Mouse (Mus musculus) forelimb bud, embryonic 11.5 days (tissue): ENCODE measurements around the gene Trpm8.

Experiments used
- DNase-seq: peaks from one replicate; pipeline ENCODE4 v3.0.0-alpha.2; 2012; ENCODE audit warnings: low read depth, low spot score

Gene Trpm8

DNA sequence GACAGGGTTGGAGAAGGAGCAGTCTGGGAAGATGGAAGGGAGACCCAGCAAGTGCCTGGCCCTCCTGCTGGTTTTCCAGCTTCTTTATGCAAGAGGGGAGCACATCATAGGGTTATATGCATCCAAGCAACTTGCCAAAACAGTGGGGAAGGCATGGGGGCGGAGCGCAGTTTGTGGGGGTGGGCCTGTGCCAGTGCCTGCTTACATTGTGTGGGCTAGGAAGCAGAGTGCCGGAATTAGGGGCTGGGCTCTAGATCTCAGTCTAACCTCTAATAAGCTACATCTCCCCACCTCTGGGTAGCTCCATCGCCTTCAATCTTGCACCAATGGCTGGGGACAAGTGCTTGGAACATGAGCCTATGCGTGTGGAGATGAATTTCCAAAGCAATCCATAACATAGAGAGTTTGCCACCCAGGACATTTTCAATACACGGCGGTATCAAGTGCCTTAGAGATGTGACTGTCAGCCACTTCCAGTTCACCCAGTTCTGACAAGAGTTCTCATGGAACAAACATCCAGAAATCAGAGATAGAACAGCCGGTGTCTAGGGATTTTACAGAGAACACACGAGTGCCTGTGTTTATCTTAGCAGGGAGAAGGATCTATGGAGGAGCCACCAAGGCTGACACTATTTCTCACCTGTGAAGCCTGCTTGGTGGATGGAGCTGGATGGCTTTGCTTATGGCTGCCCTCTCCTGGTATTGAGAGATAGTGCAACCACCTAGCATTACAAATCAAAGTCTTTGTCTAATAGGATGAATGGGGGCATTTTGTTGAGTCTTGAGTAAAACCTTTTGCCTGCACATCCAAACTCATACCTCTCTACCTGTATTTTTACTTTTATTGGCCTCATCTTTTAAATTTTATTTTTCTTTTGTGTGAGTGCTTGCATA is 23.9 kb downstream of the Trpm8 start:
- no peak for DNase-seq

DNA sequence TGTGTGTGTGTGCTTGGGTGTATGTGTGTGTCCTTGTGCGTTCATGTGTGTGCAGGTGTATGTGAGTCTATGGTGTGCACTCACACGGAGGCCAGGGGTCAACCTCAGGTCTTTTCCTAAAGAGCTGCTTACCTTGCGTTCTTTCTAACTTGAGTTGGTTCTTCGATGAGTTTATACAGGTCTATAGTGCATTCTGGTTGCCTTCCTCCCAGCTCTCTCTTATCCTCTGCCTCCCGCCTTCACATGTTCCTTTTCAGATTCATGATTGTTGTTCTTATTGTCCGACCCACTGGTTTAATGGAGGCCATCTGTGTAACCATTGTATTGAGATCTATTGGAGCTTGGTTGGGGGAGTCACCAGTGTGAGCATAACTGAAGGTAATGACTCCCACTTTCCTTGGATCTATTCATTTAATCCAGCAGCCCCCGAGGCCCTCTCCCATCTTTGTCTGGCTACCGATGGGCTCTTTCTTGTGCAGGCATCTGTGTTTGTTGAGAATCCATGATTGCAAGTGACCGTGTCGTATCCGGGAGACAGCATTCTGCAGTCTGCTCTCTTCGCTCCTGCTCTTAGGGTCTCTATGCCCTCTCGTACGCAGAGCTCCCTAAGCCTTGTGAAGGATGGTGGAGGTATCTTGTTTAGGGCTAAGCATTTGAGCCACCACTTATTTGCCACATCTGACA is 24.7 kb downstream of the Trpm8 start:
- no peak for DNase-seq

DNA sequence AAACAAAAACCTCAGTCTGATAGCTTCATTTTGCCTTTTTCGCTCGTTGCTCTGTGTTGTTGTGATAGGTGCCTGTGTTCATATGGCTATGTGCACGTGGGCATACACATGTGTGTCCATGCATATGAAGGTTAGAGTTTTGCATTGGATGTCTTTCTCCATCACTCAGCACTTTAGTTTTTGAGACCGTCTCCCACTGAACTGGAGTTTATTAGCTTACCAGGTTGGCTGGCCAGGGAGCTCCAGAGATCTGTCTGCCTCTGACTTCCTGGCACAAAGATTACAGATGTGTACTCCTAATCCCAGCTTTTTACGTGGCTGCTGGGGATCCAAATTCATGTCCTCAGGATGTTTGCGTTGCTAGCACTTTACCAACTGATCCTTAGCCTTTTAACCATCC is 26.3 kb downstream of the Trpm8 start:
- DNase-seq = no peak

DNA sequence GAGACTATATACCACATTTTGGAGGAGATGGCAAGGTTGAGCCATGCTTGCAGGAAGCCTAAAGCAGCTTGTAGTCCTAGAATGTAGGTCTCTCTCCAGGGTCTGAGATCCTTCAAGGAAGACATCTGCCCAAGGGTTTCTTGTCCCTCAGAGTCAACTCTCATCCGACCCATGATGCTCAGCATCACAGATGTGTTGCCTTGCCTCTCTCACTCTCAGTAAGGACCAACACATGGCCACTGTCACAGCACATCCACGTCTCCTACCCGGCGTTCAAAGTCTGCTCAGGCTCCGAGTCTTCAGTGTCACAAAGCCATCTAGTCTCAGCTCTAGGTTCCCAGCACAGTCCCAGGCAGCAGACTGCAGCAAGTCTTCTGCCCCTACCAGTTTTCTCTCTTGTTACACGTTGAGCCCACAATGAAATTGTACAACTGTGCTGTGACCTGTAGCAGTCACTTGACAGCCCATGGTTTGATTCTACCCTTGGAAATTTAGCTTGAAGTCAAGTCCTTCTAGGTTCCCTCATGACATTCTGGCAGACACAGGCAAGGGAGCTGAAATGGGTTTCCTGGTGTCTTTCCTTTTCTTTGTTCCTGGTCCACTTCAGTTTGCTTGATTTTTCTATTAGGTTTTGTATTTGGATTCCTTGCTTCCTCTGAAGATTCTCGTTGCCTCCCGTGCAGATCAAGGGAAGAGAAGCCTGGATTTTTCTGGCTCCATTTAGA is 27.0 kb downstream of the Trpm8 start:
- no peak for DNase-seq

DNA sequence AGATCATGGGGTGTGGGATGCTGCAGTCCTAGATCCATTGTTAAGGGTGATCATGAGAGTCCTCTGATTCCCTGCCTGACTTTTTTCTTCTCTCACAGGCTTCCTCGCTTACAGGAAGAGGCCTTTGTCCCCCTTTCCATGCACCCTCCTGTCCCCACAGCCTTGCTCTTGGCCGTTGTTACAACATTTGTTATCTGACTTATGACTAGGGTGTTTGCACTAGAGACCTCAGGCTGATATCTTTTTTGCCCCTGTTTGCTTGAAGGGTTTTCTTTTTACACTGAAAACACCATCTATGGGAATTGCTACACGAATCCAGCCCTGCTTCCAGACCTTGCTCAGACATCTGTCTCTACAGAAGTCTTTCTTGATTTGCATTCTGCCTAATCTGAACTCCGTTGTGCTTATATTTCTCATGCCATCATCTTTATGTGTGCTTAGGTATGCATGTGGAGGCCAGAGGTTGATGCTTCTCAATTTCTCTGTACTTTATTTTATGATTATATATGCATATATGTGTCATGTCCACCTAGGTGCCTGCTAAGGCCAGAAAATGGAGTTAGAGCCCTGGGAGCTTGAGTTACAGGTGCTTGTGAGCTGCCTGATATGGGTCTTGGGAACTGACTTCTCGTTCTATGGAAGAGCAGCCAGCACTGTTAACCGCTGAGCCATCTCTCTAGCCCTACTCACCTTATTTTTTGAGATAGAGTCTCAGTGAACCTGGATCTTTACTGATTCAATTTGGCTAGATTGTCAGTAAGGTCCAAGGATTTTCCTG is 27.7 kb downstream of the Trpm8 start:
- DNase-seq = no peak

DNA sequence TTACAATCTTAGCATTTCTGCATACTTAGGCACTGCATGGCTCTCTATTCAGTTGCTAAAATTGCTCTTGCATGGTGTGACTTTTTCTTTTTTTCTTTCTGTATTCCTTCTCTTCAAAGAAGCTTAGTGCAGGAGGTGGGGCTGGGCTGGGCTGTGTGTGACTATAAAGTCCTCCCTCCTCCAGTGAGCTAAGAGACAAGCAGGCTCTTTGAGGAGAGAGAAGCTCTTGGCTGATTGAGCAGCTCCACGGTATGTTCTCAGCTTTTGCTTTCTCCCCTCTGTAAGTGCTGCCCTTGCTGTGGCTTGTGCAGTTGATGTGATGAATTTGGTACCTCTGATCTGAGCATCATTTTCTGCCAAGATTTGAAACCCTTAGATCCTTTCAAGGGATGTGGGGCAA is 29.1 kb downstream of the Trpm8 start:
- no peak for DNase-seq

DNA sequence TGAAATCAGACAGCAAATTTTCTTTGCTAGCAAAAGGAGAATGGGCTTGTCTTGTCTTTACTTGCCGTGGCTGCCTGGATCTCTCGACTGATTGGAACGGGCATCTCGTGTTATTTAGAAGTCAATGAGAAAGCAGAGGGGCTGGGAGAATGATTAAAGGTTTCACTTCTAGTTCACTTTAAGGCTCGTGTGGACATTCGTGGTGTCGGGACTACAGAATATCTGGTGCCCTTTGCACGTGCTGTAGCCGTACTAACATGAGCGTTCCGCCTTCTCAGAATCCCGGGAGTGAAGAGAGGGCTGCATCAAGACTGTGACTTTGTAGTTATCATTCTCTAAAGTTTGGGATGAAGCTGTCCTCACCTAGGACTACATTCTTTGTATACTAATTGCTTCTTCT is 29.7 kb downstream of the Trpm8 start:
- DNase-seq = no peak

DNA sequence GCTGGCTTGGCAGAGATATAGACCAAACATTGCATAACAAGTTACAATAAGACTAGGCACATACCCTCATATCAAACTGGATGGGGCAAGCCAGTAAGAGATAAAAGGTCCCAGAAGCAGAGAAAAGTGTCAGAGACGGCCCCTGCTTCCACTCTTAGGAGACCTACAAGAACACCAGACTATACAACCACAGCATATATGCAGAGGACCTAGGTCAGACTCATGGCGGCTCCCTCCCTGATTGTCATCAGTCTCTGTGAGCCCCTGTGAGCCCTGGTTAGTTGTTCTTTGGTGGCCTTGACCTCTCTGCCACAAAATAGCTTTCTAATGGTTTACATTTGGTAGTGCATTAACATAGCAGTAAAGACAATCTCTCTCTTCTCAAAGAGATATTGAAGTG is 31.6 kb downstream of the Trpm8 start:
- no peak for DNase-seq

DNA sequence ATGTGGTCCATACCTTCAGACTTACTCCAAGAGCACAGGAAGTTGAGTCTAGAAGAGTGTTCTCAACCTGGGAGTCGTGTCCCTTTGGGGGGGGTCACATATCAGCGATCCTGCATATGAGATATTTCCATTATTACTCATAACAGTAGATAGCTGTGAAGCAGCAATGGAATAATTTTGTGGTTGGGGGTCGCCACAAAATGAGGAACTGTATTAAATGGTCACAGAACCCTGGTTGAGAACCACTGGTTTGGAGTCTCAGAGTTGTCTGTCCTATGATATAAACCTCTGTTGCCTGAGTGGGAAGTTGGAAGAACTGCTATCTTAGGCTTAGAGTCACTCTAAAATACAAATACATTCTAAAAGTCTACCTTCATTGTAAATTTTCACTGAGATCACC is 32.4 kb downstream of the Trpm8 start:
- DNase-seq = no peak

DNA sequence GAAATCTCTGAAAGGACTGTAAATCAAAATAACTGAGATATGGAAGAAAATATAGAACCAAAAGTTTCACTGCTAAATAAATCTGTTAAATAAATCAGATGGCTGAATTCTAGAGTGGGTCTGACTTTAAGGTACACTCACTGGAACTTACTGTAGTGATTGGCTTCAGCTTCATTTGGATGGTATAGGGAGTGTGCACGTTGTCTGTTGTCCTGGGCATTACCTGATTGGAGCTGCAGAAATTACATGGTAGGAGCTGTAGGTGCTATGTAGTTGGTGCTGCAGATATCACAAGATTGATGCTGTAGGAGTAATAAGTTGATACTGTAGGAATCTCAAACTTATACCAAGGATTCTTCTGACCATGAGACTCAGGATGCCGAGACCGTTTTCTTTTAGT is 32.9 kb downstream of the Trpm8 start:
- no peak for DNase-seq

DNA sequence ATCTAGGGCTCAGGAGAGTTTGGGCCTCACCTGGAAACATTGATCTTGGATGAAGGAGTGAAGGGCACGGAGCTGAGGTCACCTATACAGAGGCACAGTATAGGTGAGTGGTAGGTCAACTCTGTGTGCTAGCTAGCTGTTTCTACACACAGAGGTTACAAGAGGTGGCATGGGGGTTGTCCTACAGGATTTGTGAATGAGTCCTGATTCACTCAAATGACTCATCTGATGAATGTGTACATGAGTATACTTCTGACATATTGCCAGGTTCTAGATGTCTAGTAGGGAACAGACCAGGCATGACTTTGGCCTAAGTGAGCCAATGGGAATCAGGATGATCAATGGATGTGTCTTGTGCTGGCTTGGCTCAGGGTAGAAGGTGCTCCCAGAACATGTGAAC is 39.8 kb downstream of the Trpm8 start:
- DNase-seq = no peak

DNA sequence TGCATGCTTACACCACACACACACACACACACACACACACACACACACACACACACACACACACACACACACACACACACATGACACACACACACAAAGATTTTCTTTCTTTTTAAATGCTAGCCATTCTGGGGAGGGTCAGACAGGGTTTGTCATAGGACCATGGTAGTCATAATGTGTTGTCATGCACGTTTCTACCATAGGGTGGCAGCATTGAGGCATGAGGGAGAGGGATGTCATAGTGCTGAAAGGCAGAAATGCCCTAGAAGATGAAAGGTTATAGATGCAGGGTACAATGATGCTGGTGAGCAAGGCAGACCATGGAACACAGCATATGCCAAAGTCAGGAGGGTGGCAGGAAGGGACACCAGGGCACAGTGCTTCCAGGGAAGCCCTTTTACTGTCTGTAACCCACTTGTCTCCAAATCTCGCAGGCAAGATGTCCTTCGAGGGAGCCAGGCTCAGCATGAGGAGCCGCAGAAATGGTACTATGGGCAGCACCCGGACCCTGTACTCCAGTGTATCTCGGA is 41.1 kb downstream of the Trpm8 start:
- DNase-seq = peak; percentile 59

DNA sequence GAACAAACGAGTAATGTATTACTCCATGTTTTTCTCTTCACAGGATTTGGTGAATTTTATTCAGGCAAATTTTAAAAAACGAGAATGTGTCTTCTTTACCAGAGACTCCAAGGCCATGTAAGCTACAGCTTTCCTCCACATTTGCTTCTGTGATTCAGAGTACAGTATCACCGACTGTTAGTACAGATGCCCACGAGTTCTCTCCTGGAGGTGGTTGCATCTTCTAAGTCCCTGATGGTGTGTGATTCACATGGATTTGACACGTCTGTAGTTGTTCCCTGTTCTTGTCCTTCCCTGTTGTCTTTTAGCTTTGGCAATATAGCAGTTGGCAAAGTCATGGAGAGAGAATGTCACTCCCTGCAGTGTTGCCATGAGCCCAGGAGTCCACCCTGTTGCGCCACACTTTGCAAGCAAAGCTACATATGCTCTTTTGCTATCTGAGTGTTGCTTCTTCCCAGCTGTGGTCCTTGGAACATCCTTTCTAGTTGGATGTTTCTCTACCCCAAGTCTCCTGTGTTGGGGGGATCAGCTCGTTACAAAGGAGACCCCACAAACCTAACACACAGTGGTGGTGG is 43.4 kb downstream of the Trpm8 start:
- DNase-seq = no peak

DNA sequence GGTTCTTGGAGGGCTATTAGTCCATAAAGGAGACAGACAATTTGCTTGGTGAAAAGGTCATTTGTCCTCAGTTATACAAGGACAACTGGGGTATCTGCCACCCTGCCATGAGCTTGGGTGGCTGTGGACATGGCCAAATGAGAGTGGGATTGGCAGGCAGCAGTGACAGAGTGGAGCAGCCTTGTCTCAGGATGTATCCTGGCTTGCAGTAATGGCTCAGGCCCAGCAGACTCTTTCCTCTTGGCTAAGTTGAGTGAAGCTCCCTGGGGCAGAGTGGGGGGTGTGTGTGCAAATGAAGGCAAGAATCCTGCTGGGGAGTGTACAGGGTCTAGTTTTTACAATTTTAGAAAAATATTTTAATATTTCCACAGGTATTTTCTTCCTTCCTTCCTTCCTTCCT is 44.7 kb downstream of the Trpm8 start:
- no peak for DNase-seq

DNA sequence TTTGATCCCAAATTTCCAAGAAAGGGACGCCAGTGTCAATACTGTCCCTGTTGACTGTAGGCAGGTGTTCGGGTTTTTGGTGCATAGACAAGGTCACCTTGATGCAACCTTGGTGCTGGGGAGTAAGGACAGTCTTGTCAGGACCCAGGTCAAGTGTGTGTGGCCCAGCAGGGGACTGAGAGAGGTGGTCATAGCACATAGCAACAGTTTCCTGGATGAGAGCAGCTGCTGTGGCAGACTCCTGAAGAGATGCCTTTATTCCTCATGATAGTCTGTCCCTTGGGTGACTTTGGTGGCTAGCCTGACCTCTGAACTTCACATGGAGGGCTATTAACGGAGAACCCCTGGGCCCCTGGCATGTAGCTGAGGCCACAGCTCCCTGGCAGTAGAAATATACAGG is 45.6 kb downstream of the Trpm8 start:
- no peak for DNase-seq

DNA sequence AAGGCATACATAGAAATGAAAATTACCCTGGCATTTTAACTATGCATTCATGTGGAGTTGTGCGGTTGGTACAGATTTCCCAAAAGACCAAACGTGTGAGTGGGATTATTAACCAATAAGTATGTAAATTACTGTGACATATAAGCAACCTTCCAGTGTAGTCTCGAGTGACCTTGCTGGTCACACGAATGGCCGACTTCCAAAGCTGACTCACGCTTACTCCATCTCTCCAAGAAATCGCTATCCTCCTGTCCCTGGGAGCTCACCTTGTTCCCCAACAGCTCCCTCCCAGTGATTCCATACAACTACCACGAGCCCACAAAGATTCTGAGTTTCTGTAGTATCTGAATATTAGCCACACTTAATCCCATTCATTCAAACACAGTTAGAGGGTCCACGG is 62.0 kb downstream of the Trpm8 start:
- no peak for DNase-seq

DNA sequence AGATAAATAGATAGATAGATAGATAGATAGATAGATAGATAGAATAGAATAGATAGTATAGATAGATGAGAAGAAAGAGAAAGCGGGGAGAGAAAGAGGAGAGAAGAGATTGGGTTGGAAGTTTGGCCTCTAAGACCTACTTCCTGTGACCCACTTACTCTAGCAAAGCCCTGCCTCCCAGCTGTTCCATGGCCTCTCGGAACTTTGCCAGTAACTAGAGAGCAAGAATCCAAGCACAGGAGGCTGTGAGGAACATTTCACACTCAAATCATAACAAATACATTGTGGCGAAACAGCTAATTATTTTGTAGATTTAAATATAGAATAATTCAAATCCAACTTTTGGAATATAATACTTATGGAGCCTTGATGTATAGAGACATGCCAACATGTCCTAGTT is 65.2 kb downstream of the Trpm8 start:
- DNase-seq = no peak

DNA sequence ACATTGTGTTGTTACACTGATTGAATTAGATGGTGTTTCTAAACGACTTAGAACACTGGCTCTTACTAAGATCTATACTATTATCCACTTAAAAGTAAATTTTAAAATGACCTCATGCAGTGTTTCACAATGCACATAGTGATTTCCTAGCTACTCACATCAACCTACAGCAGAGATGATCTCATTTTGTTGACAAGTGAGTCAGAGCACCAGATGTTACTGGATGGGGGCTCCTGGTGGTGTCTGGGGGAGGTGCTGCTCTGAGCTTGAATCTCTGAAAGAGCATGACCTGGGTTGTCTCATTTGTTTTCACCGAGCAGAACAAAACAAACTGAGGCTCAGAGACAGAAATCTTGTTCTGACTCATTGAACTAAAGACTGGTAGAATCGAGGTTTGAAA is 68.1 kb downstream of the Trpm8 start:
- DNase-seq = no peak

DNA sequence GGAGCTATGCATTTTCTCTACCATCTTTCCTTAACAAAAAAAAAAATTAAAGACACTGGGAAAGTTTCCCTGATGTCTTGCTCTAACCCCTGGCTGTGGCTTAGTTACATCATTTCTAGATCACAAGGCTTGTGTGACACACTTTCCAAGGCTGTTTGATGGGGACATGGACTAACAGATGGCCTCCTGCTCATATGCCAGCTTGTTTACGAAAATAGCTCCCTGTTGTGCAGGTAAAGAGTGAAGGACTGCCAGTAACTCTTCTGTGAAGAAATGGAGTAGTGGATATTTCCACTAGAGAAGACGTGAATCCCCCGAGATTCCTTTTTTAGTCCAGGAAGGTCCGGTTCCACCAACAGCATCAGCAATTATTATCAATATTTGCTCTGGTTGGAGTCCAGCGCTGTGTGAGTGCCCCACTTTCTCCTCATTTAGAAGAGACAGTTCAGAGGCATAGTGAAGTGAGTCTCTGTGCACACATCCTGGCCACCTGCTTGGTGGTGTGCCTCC is 71.1 kb downstream of the Trpm8 start:
- no peak for DNase-seq

DNA sequence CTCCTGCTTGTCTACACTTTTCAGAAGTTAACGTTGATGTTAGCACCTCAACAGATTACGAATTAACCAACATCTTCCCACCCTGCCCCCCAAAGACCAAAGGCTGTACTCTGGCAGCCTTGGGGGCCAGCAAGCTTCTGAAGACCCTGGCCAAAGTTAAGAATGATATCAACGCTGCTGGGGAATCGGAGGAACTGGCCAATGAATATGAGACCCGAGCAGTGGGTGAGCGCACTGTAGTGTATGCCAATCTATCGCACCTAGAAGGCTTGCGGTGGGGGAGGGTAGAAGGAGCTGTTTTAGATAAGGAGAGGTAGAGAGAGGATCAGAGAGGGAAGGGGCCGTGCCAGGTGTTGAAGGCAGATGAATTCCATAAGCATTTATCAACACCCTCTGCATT is 73.3 kb downstream of the Trpm8 start:
- DNase-seq = no peak

DNA sequence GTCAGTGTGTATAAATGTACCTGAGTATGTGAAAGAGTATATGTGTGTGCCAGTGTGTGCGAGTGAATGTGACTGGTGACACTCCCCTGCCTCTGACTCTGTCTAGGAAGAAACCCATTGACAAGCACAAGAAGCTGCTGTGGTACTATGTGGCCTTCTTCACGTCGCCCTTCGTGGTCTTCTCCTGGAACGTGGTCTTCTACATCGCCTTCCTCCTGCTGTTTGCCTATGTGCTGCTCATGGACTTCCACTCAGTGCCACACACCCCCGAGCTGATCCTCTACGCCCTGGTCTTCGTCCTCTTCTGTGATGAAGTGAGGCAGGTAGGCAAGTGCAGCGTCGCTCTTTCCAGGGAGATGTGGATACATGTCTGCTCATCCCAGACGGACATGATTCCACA is 77.6 kb downstream of the Trpm8 start:
- no peak for DNase-seq
